Mouse (Mus musculus): ENCODE results near the gene Atp6v0e. TPM values are rescaled to one million over a fixed set of nuclear protein-coding genes. Genes with fewer than 3 reads are reported as not detected.

The Atp6v0e gene
- polyA plus RNA-seq, 1 experiment from 2014 or later, result 149 TPM

GRCm38 (mm10) chr17:26695193-26695592, 32.2 kb downstream of the Atp6v0e start:
- H3K27ac ChIP-seq, result no peak overlapping the region
- WGBS, result 96% methylated on average over 3 of the region's 3 CpGs
- 0 out of 2 replicates have a peak, but pooled peaks cover 5% of the 10 kb centered on the region for H3K4me1 ChIP-seq (replicated peaks)
- H3K36me3 ChIP-seq, result peaks cover 45% of the 10 kb centered on the region
- DNase-seq (ENCODE audit: low spot score), result no peak
- H3K4me3 ChIP-seq, result no peak overlapping the region
- no peaks in the 10 kb centered on the region for H3K9me3 ChIP-seq
- H3K27me3 ChIP-seq (ENCODE audit: insufficient read depth, poor library complexity, severe bottlenecking), result no peaks in the 10 kb centered on the region

- DNase-seq (ENCODE audit: low spot score), result no peak
- whole genome bisulfite sequencing, result 90% methylated on average over 5 of the region's 5 CpGs
- H3K27ac ChIP-seq, result no peak overlapping the region
Observed at GRCm38 (mm10) chr17:26698846-26699245, 35.8 kb downstream of the Atp6v0e start.

GRCm38 (mm10) chr17:26699819-26700616, 37.0 kb downstream of the Atp6v0e start:
- no peak overlapping the region for H3K27ac ChIP-seq
- H3K4me3 ChIP-seq, result no peak overlapping the region
- 95% methylated on average over 10 of the region's 10 CpGs for WGBS
- H3K4me1 ChIP-seq (replicated peaks), result 0 out of 2 replicates have a peak, but pooled peaks cover 4% of the 10 kb centered on the region
- H3K9me3 ChIP-seq, result no peaks in the 10 kb centered on the region
- H3K36me3 ChIP-seq, result peaks cover 49% of the 10 kb centered on the region
- no peak for DNase-seq (ENCODE audit: low spot score)
- H3K27me3 ChIP-seq (ENCODE audit: insufficient read depth, poor library complexity, severe bottlenecking), result no peaks in the 10 kb centered on the region

More at GRCm38 (mm10) chr17:26698846-26699245, 35.8 kb downstream of the Atp6v0e start:
- Histone ChIP-seq H3K27me3 (ENCODE audit: insufficient read depth, poor library complexity, severe bottlenecking) (no peaks in the 10 kb centered on the region), H3K9me3 (no peaks in the 10 kb centered on the region), H3K36me3 (peaks cover 49% of the 10 kb centered on the region), H3K4me3 (no peak overlapping the region), H3K4me1 (replicated peaks) (0 out of 2 replicates have a peak, but pooled peaks cover 4% of the 10 kb centered on the region)

- H3K4me1 ChIP-seq (replicated peaks), result 0 out of 2 replicates have a peak, but pooled peaks cover 4% of the 10 kb centered on the region
- no peak for DNase-seq (ENCODE audit: low spot score)
- no peak overlapping the region for H3K4me3 ChIP-seq
- H3K36me3 ChIP-seq, result peaks cover 39% of the 10 kb centered on the region
- no peaks in the 10 kb centered on the region for H3K27me3 ChIP-seq (ENCODE audit: insufficient read depth, poor library complexity, severe bottlenecking)
- no peak overlapping the region for H3K27ac ChIP-seq
- WGBS, result 85% methylated on average over 13 of the region's 13 CpGs
- no peaks in the 10 kb centered on the region for H3K9me3 ChIP-seq
Observed at GRCm38 (mm10) chr17:26701565-26701964, 38.5 kb downstream of the Atp6v0e start.

- H3K4me3 ChIP-seq, result no peak overlapping the region
- DNase-seq (ENCODE audit: low spot score), result no peak
- no peaks in the 10 kb centered on the region for H3K27me3 ChIP-seq (ENCODE audit: insufficient read depth, poor library complexity, severe bottlenecking)
- H3K4me1 ChIP-seq (replicated peaks), result 0 out of 2 replicates have a peak, but pooled peaks cover 4% of the 10 kb centered on the region
- 83% methylated on average over 4 of the region's 4 CpGs for WGBS
- peaks cover 30% of the 10 kb centered on the region for H3K36me3 ChIP-seq
- H3K27ac ChIP-seq, result no peak overlapping the region
- no peaks in the 10 kb centered on the region for H3K9me3 ChIP-seq
Observed at GRCm38 (mm10) chr17:26702621-26703020, 39.6 kb downstream of the Atp6v0e start.

- no peak overlapping the region for H3K4me3 ChIP-seq
- WGBS, result 89% methylated on average over 4 of the region's 4 CpGs
- no peaks in the 10 kb centered on the region for H3K27me3 ChIP-seq (ENCODE audit: insufficient read depth, poor library complexity, severe bottlenecking)
- DNase-seq (ENCODE audit: low spot score), result no peak
- no peak overlapping the region for H3K27ac ChIP-seq
- 0 out of 2 replicates have a peak, but pooled peaks cover 4% of the 10 kb centered on the region for H3K4me1 ChIP-seq (replicated peaks)
- H3K9me3 ChIP-seq, result no peaks in the 10 kb centered on the region
- peaks cover 20% of the 10 kb centered on the region for H3K36me3 ChIP-seq
Observed at GRCm38 (mm10) chr17:26703671-26704070, 40.6 kb downstream of the Atp6v0e start.

GRCm38 (mm10) chr17:26705463-26706359, 42.7 kb downstream of the Atp6v0e start:
- H3K9me3 ChIP-seq, result no peaks in the 10 kb centered on the region
- no peak overlapping the region for H3K27ac ChIP-seq
- no peak for DNase-seq (ENCODE audit: low spot score)
- no peaks in the 10 kb centered on the region for H3K36me3 ChIP-seq
- H3K4me1 ChIP-seq (replicated peaks), result peaks cover 9% of the 10 kb centered on the region
- WGBS, result 81% methylated on average over 11 of the region's 11 CpGs
- H3K4me3 ChIP-seq, result no peak overlapping the region
- no peaks in the 10 kb centered on the region for H3K27me3 ChIP-seq (ENCODE audit: insufficient read depth, poor library complexity, severe bottlenecking)

- no peaks in the 10 kb centered on the region for H3K36me3 ChIP-seq
- 71% methylated on average over 7 of the region's 7 CpGs for whole genome bisulfite sequencing
- no peak for DNase-seq (ENCODE audit: low spot score)
- H3K4me3 ChIP-seq, result no peak overlapping the region
- H3K9me3 ChIP-seq, result no peaks in the 10 kb centered on the region
- no peak overlapping the region for H3K27ac ChIP-seq
- H3K27me3 ChIP-seq (ENCODE audit: insufficient read depth, poor library complexity, severe bottlenecking), result no peaks in the 10 kb centered on the region
- peaks cover 7% of the 10 kb centered on the region for H3K4me1 ChIP-seq (replicated peaks)
Observed at GRCm38 (mm10) chr17:26707066-26707465, 44.0 kb downstream of the Atp6v0e start.

GRCm38 (mm10) chr17:26708499-26708898, 45.5 kb downstream of the Atp6v0e start:
- no peak overlapping the region for H3K4me3 ChIP-seq
- no peak overlapping the region for H3K27ac ChIP-seq
- H3K27me3 ChIP-seq (ENCODE audit: insufficient read depth, poor library complexity, severe bottlenecking), result no peaks in the 10 kb centered on the region
- H3K36me3 ChIP-seq, result no peaks in the 10 kb centered on the region
- no peak for DNase-seq (ENCODE audit: low spot score)
- no peaks in the 10 kb centered on the region for H3K9me3 ChIP-seq
- H3K4me1 ChIP-seq (replicated peaks), result peaks cover 5% of the 10 kb centered on the region

GRCm38 (mm10) chr17:26708993-26709590, 46.1 kb downstream of the Atp6v0e start:
- no peaks in the 10 kb centered on the region for H3K9me3 ChIP-seq
- no peaks in the 10 kb centered on the region for H3K36me3 ChIP-seq
- WGBS, result 67% methylated on average over 9 of the region's 9 CpGs
- H3K27me3 ChIP-seq (ENCODE audit: insufficient read depth, poor library complexity, severe bottlenecking), result no peaks in the 10 kb centered on the region
- DNase-seq (ENCODE audit: low spot score), result no peak
- peaks cover 5% of the 10 kb centered on the region for H3K4me1 ChIP-seq (replicated peaks)
- no peak overlapping the region for H3K4me3 ChIP-seq
- H3K27ac ChIP-seq, result no peak overlapping the region

GRCm38 (mm10) chr17:26710049-26710448, 47.0 kb downstream of the Atp6v0e start:
- peaks cover 14% of the 10 kb centered on the region for H3K4me1 ChIP-seq (replicated peaks)
- no peaks in the 10 kb centered on the region for H3K27me3 ChIP-seq (ENCODE audit: insufficient read depth, poor library complexity, severe bottlenecking)
- WGBS, result 62% methylated on average over 6 of the region's 6 CpGs
- H3K4me3 ChIP-seq, result no peak overlapping the region
- no peak overlapping the region for H3K27ac ChIP-seq
- no peaks in the 10 kb centered on the region for H3K36me3 ChIP-seq
- no peaks in the 10 kb centered on the region for H3K9me3 ChIP-seq
- no peak for DNase-seq (ENCODE audit: low spot score)

GRCm38 (mm10) chr17:26715271-26715758, 52.3 kb downstream of the Atp6v0e start, which contains the start of gene Crebrf:
TSS of gene Crebrf (plus strand) at chr17:26715650.
- WGBS, result under 1% methylated on average over 41 of the region's 41 CpGs
- Histone ChIP-seq H3K4me3 (peak within 1 kb of the TSS; percentile 99), H3K27me3 (ENCODE audit: insufficient read depth, poor library complexity, severe bottlenecking) (no peaks in the 10 kb centered on the region), H3K36me3 (no peaks in the 10 kb centered on the region), H3K27ac (peak within 1 kb of the TSS; percentile 92), H3K9me3 (no peaks in the 10 kb centered on the region), H3K4me1 (replicated peaks) (peaks cover 16% of the 10 kb centered on the region)
- peak; percentile 98 for DNase-seq (ENCODE audit: low spot score)

All from hindbrain, embryonic 10.5 days (tissue).